Mouse (Mus musculus) embryonic facial prominence, embryonic 13.5 days (tissue): ENCODE data around the gene Gm34302. TPM values are rescaled to one million over a fixed set of nuclear protein-coding genes. Genes with fewer than 3 reads are reported as not detected.

ENCODE experiments used
- ATAC-seq: fragments of 200-750 bp; cut with Nextera tagmentation; 2 replicates; pipeline ENCODE4 v1.8.0; 2017; ENCODE audit warnings: low read depth; ENCODE audit not compliant: insufficient number of reproducible peaks, insufficient read depth, low FRiP score, low TSS enrichment
- H3K27ac ChIP-seq: fragments of 300-500 bp; sonication (generic); 2 replicates; pipeline ENCODE4 v1.5.1; 2015; ENCODE audit warnings: moderate library complexity, mild to moderate bottlenecking, inconsistent platforms
- H3K27me3 ChIP-seq: fragments of 300-500 bp; sonication (generic); 2 replicates; pipeline ENCODE4 v1.6.1; 2015; ENCODE audit warnings: mild to moderate bottlenecking, inconsistent platforms
- H3K36me3 ChIP-seq: fragments of 300-500 bp; sonication (generic); 2 replicates; pipeline ENCODE4 v1.6.1; 2015; ENCODE audit warnings: mild to moderate bottlenecking, inconsistent platforms
- H3K4me1 ChIP-seq: fragments of 300-500 bp; sonication (generic); 2 replicates; pipeline ENCODE4 v1.6.1; 2015; ENCODE audit warnings: inconsistent platforms
- H3K4me2 ChIP-seq: fragments of 300-500 bp; sonication (generic); 2 replicates; pipeline ENCODE4 v1.6.1; 2015; ENCODE audit warnings: moderate library complexity, mild to moderate bottlenecking, inconsistent platforms
- H3K4me3 ChIP-seq: fragments of 300-500 bp; sonication (generic); 2 replicates; pipeline ENCODE4 v1.5.1; 2015; ENCODE audit warnings: mild to moderate bottlenecking, inconsistent platforms
- H3K9ac ChIP-seq: fragments of 300-500 bp; sonication (generic); 2 replicates; pipeline ENCODE4 v1.6.1; 2015; ENCODE audit warnings: mild to moderate bottlenecking, inconsistent platforms
- H3K9me3 ChIP-seq: fragments of 300-500 bp; sonication (generic); 2 replicates; pipeline ENCODE4 v1.6.1; 2016; ENCODE audit warnings: inconsistent platforms
- WGBS: fragments of 180-500 bp; shearing (Covaris S2); methylation state at CpG from one replicate; pipeline ENCODE4 v1.1.7; 2015; ENCODE audit warnings: mixed read lengths; 5-methylcytosine and 5-hydroxymethylcytosine counted together
- polyA plus RNA-seq: library from polyadenylated mRNA; unstranded; fragments of >200 nt; fragmentation: Nextera tagmentation; extraction: Ambion mirVana; gene quantifications from 2 replicates; pipeline ENCODE4 v1.2.1, GENCODE M21; 2015

Gene Gm34302
- polyA plus RNA-seq, 1 experiment from 2014 or later, result not detected

DNA sequence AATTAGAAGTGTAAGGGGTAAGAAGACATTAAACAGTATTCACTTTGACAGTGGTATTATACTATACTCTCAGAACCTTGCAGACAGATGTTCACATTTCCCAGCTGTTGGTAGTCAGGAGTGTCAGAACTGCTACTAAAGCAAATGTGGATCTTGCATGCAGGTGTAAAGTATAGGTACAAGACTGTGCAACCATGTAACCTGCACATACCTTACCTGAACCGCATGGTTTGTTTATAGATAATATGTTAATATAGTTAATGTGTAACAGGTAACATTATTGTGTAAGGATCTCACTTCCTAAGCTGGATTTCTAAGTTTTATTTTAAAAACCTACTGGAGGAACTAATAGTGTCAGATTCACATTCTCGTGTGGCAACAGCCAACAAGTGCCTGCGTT lies 44.8 kb downstream of the Gm34302 start:
- no peaks in the 10 kb centered on the region for H3K9me3 ChIP-seq
- no peak overlapping the region for H3K4me2 ChIP-seq
- no peak for ATAC-seq
- H3K9ac ChIP-seq, result no peak overlapping the region
- H3K27ac ChIP-seq, result no peak overlapping the region
- no peaks in the 10 kb centered on the region for H3K27me3 ChIP-seq
- H3K4me1 ChIP-seq, result peaks cover 4% of the 10 kb centered on the region; the same call in 1 of the 2 replicates
- 83% methylated on average over 3 of the region's 3 CpGs for WGBS
- no peak overlapping the region for H3K4me3 ChIP-seq
- no peaks in the 10 kb centered on the region for H3K36me3 ChIP-seq

Other genes with a start within 250 kb of the Gm34302 start
- gene Mme, start 242.3 kb downstream of the Gm34302 start, polyA plus RNA-seq, result 67.4 and 86.1 TPM in 2 replicates